Mouse (Mus musculus): ENCODE results near the gene Lbp. TPM values are rescaled to one million over a fixed set of nuclear protein-coding genes. Genes with fewer than 3 reads are reported as not detected.
A peak's percentile ranks its signal among the peaks of the same experiment; 100 is the strongest.

Lbp gene
- polyA plus RNA-seq, 1 experiment from 2014 or later = 3.2 TPM

GRCm38 (mm10) chr2:158352801-158353520 lies 46.7 kb downstream of the Lbp start:
- H3K27ac ChIP-seq (ENCODE audit: low read length) = no peak overlapping the region
- H3K9me3 ChIP-seq (ENCODE audit: control insufficient read depth, low read length) = no peaks in the 10 kb centered on the region
- no peaks in the 10 kb centered on the region for H3K4me1 ChIP-seq (replicated peaks; ENCODE audit: control insufficient read depth, insufficient read depth, low read length)
- H3K36me3 ChIP-seq (ENCODE audit: control insufficient read depth, insufficient read depth) = peaks cover 24% of the 10 kb centered on the region
- H3K4me3 ChIP-seq (replicated peaks; ENCODE audit: low read length) = no peak overlapping the region
- H3K4me2 ChIP-seq (ENCODE audit: low read length) = no peak overlapping the region
- no peak overlapping the region for H3K9ac ChIP-seq (replicated peaks; ENCODE audit: low read depth, low read length)
- ATAC-seq = no peak
- no peaks in the 10 kb centered on the region for H3K27me3 ChIP-seq (replicated peaks; ENCODE audit: control insufficient read depth, insufficient read depth, low read length)
- WGBS = 82% methylated on average over 3 of the region's 3 CpGs

- H3K9ac ChIP-seq (replicated peaks; ENCODE audit: low read depth, low read length) = no peak overlapping the region
- no peaks in the 10 kb centered on the region for H3K9me3 ChIP-seq (ENCODE audit: control insufficient read depth, low read length)
- no peak overlapping the region for H3K4me2 ChIP-seq (ENCODE audit: low read length)
- no peak overlapping the region for H3K27ac ChIP-seq (ENCODE audit: low read length)
- H3K27me3 ChIP-seq (replicated peaks; ENCODE audit: control insufficient read depth, insufficient read depth, low read length) = no peaks in the 10 kb centered on the region
- no peak for ATAC-seq
- peaks cover 33% of the 10 kb centered on the region for H3K36me3 ChIP-seq (ENCODE audit: control insufficient read depth, insufficient read depth)
- WGBS = 77% methylated on average over 7 of the region's 7 CpGs
- H3K4me3 ChIP-seq (replicated peaks; ENCODE audit: low read length) = no peak overlapping the region
- peaks cover 3% of the 10 kb centered on the region for H3K4me1 ChIP-seq (replicated peaks; ENCODE audit: control insufficient read depth, insufficient read depth, low read length)
Observed at GRCm38 (mm10) chr2:158354348-158355114, 48.2 kb downstream of the Lbp start.

- Histone ChIP-seq H3K36me3 (ENCODE audit: control insufficient read depth, insufficient read depth) (peaks cover 33% of the 10 kb centered on the region), H3K4me3 (replicated peaks; ENCODE audit: low read length) (no peak overlapping the region), H3K9ac (replicated peaks; ENCODE audit: low read depth, low read length) (no peak overlapping the region), H3K27me3 (replicated peaks; ENCODE audit: control insufficient read depth, insufficient read depth, low read length) (no peaks in the 10 kb centered on the region), H3K4me2 (ENCODE audit: low read length) (no peak overlapping the region), H3K4me1 (replicated peaks; ENCODE audit: control insufficient read depth, insufficient read depth, low read length) (peaks cover 10% of the 10 kb centered on the region), H3K9me3 (ENCODE audit: control insufficient read depth, low read length) (no peaks in the 10 kb centered on the region), H3K27ac (ENCODE audit: low read length) (no peak overlapping the region)
- 93% methylated on average over 2 of the region's 2 CpGs for whole genome bisulfite sequencing
- no peak for ATAC-seq
Observed at GRCm38 (mm10) chr2:158355238-158355637, 48.9 kb downstream of the Lbp start.

GRCm38 (mm10) chr2:158356121-158356520 lies 49.8 kb downstream of the Lbp start:
- no peaks in the 10 kb centered on the region for H3K27me3 ChIP-seq (replicated peaks; ENCODE audit: control insufficient read depth, insufficient read depth, low read length)
- no peak overlapping the region for H3K9ac ChIP-seq (replicated peaks; ENCODE audit: low read depth, low read length)
- H3K27ac ChIP-seq (ENCODE audit: low read length) = no peak overlapping the region
- ATAC-seq = no peak
- WGBS = 90% methylated on average over 5 of the region's 5 CpGs
- H3K4me1 ChIP-seq (replicated peaks; ENCODE audit: control insufficient read depth, insufficient read depth, low read length) = peaks cover 15% of the 10 kb centered on the region
- peaks cover 33% of the 10 kb centered on the region for H3K36me3 ChIP-seq (ENCODE audit: control insufficient read depth, insufficient read depth)
- no peak overlapping the region for H3K4me2 ChIP-seq (ENCODE audit: low read length)
- H3K4me3 ChIP-seq (replicated peaks; ENCODE audit: low read length) = no peak overlapping the region
- H3K9me3 ChIP-seq (ENCODE audit: control insufficient read depth, low read length) = no peaks in the 10 kb centered on the region

- no peak overlapping the region for H3K27ac ChIP-seq (ENCODE audit: low read length)
- no peak for ATAC-seq
Observed at GRCm38 (mm10) chr2:158359757-158360620, 53.7 kb downstream of the Lbp start.

GRCm38 (mm10) chr2:158360873-158361677 lies 54.8 kb downstream of the Lbp start:
- peak overlapping the region; percentile 83 for H3K4me2 ChIP-seq (ENCODE audit: low read length)
- peak overlapping the region; percentile 82 for H3K9ac ChIP-seq (replicated peaks; ENCODE audit: low read depth, low read length)
- WGBS = under 1% methylated on average over 41 of the region's 41 CpGs
- ATAC-seq = peak; percentile 94
- peak overlapping the region; percentile 81 for H3K4me3 ChIP-seq (replicated peaks; ENCODE audit: low read length)
- H3K27me3 ChIP-seq (replicated peaks; ENCODE audit: control insufficient read depth, insufficient read depth, low read length) = no peaks in the 10 kb centered on the region
- peaks cover 15% of the 10 kb centered on the region for H3K4me1 ChIP-seq (replicated peaks; ENCODE audit: control insufficient read depth, insufficient read depth, low read length)
- H3K27ac ChIP-seq (ENCODE audit: low read length) = peak overlapping the region; percentile 64
- no peaks in the 10 kb centered on the region for H3K9me3 ChIP-seq (ENCODE audit: control insufficient read depth, low read length)
- H3K36me3 ChIP-seq (ENCODE audit: control insufficient read depth, insufficient read depth) = peaks cover 21% of the 10 kb centered on the region

More at GRCm38 (mm10) chr2:158359757-158360620, 53.7 kb downstream of the Lbp start:
- Histone ChIP-seq H3K4me3 (replicated peaks; ENCODE audit: low read length) (peak overlapping the region; percentile 81), H3K27me3 (replicated peaks; ENCODE audit: control insufficient read depth, insufficient read depth, low read length) (no peaks in the 10 kb centered on the region), H3K4me2 (ENCODE audit: low read length) (peak overlapping the region; percentile 83), H3K36me3 (ENCODE audit: control insufficient read depth, insufficient read depth) (peaks cover 27% of the 10 kb centered on the region), H3K9me3 (ENCODE audit: control insufficient read depth, low read length) (no peaks in the 10 kb centered on the region), H3K4me1 (replicated peaks; ENCODE audit: control insufficient read depth, insufficient read depth, low read length) (peaks cover 15% of the 10 kb centered on the region), H3K9ac (replicated peaks; ENCODE audit: low read depth, low read length) (peak overlapping the region; percentile 82)
- 64% methylated on average over 12 of the region's 12 CpGs for WGBS

GRCm38 (mm10) chr2:158361678-158362320 lies 55.5 kb downstream of the Lbp start:
- no peak overlapping the region for H3K9ac ChIP-seq (replicated peaks; ENCODE audit: low read depth, low read length)
- WGBS = 38% methylated on average over 8 of the region's 8 CpGs
- peak overlapping the region; percentile 33 for H3K4me2 ChIP-seq (ENCODE audit: low read length)
- no peaks in the 10 kb centered on the region for H3K9me3 ChIP-seq (ENCODE audit: control insufficient read depth, low read length)
- peak overlapping the region; percentile 81 for H3K4me3 ChIP-seq (replicated peaks; ENCODE audit: low read length)
- peaks cover 15% of the 10 kb centered on the region for H3K4me1 ChIP-seq (replicated peaks; ENCODE audit: control insufficient read depth, insufficient read depth, low read length)
- H3K36me3 ChIP-seq (ENCODE audit: control insufficient read depth, insufficient read depth) = peaks cover 16% of the 10 kb centered on the region
- ATAC-seq = peak; percentile 42
- peak overlapping the region; percentile 26; the same call in 1 of the 2 replicates for H3K27ac ChIP-seq (ENCODE audit: low read length)
- H3K27me3 ChIP-seq (replicated peaks; ENCODE audit: control insufficient read depth, insufficient read depth, low read length) = no peaks in the 10 kb centered on the region

- no peak overlapping the region for H3K4me3 ChIP-seq (replicated peaks; ENCODE audit: low read length)
- H3K27ac ChIP-seq (ENCODE audit: low read length) = no peak overlapping the region
- ATAC-seq = no peak
- no peaks in the 10 kb centered on the region for H3K9me3 ChIP-seq (ENCODE audit: control insufficient read depth, low read length)
- peaks cover 12% of the 10 kb centered on the region for H3K4me1 ChIP-seq (replicated peaks; ENCODE audit: control insufficient read depth, insufficient read depth, low read length)
- no peak overlapping the region for H3K9ac ChIP-seq (replicated peaks; ENCODE audit: low read depth, low read length)
- H3K4me2 ChIP-seq (ENCODE audit: low read length) = no peak overlapping the region
- no peaks in the 10 kb centered on the region for H3K36me3 ChIP-seq (ENCODE audit: control insufficient read depth, insufficient read depth)
- H3K27me3 ChIP-seq (replicated peaks; ENCODE audit: control insufficient read depth, insufficient read depth, low read length) = no peaks in the 10 kb centered on the region
- WGBS = 86% methylated on average over 4 of the region's 4 CpGs
Observed at GRCm38 (mm10) chr2:158364175-158364574, 57.9 kb downstream of the Lbp start.

Measured in forebrain, embryonic 16.5 days (tissue).